Comparison of ENCODE assay signal across 18 mouse cellular contexts in the genomic region with DNA sequence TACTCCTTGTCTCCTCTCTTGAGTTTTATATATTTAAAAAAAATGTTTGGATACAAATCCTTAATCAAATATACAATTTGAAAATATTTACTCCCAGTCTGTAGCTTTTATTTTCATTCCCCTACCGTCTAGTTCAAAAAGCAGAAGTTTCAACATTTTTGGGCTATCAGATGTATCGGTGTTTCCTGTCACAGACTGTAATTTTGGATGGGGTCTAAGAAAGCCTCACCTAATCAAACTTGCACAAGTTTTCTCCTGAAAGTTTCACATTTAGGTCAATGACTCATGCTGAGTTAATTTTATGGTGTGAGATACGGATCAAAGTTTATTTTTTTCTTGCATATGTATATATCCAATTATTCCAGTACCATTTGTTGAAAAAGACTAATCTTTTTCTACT.
DNase-seq lines count a peak whose midpoint lies in the region; ATAC-seq lines count a peak whose summit lies in the region.
"Had no signal": no experiment of that assay in that cellular context is flagged by ENCODE, and none has a peak within 500 bp of the region (broad histone marks: within the 10 kb centered on the region; RNA-seq: fewer than 3 reads in every experiment).

No protein-coding gene starts in this region.

- peak; percentile 82 for ATAC-seq in granulocyte monocyte progenitor cell, adult 5-6 weeks (replicated peaks; ENCODE audit: poor library complexity, severe bottlenecking)
- peak; percentile 69 for ATAC-seq in megakaryocyte progenitor cell, adult 5-6 weeks (replicated peaks; ENCODE audit: poor library complexity)
- ATAC-seq: forebrain, embryonic 14.5 days; forebrain, postnatal 0 days; hindbrain, embryonic 16.5 days; intestine, embryonic 15.5 days had no signal

- DNase-seq in 416B (ENCODE audit: low read depth), result peak; percentile 92
- DNase-seq in natural killer cell, adult 2 months (ENCODE audit: low spot score in 2 of 2), result no peak
- DNase-seq in lung, adult 18-20 months, result no peak
- no peak for DNase-seq in spleen, postnatal 14 days (ENCODE audit: low spot score in 2 of 2)
- DNase-seq: adrenal gland, adult 2 months; adrenal gland, postnatal 14 days; cerebellum, adult 11 months; cerebellum, adult 2 months; cerebellum, adult 9-11 months; cerebellum, postnatal 25 days; forebrain, postnatal 0 days; gastrocnemius, postnatal 25 days; heart, adult 2 months had no signal
